Mouse (Mus musculus) activated CD4-positive, CD25-positive, alpha-beta regulatory T cell, adult 4 months (primary cell): Measurements from ENCODE around the gene Fgfr3. TPM values are rescaled to one million over a fixed set of nuclear protein-coding genes. Genes with fewer than 3 reads are reported as not detected.

ENCODE experiments used
- ATAC-seq: one replicate; pipeline ENCODE4 v1.8.0; 2017
- polyA plus RNA-seq, 2 experiments: library from polyadenylated mRNA; unstranded; fragments of 100-300 nt; shearing (Covaris generic); gene quantifications; one replicate each; pipeline ENCODE4 v1.2.1; 2017

Gene Fgfr3
- under 1 TPM in 1 of 2 experiments, not detected in 1; 0.11 TPM for polyA plus RNA-seq

- ATAC-seq = peak; percentile 36
Measured at GRCm38 (mm10) chr5:33721541-33722265, at the start of gene Fgfr3. Gene Fgfr3 (plus strand): TSS chr5:33721674.

- no peak for ATAC-seq
Measured at GRCm38 (mm10) chr5:33674439-33674838, 47.0 kb upstream of the Fgfr3 start.

GRCm38 (mm10) chr5:33675964-33676363, 45.5 kb upstream of the Fgfr3 start:
- no peak for ATAC-seq

- no peak for ATAC-seq
Measured at GRCm38 (mm10) chr5:33678244-33678643, 43.2 kb upstream of the Fgfr3 start.

- no peak for ATAC-seq
Measured at GRCm38 (mm10) chr5:33681044-33681443, 40.4 kb upstream of the Fgfr3 start.

- peak; percentile 72 for ATAC-seq
Measured at GRCm38 (mm10) chr5:33681611-33682388, 39.7 kb upstream of the Fgfr3 start.

GRCm38 (mm10) chr5:33682963-33683362, 38.5 kb upstream of the Fgfr3 start:
- no peak for ATAC-seq

- ATAC-seq = no peak
Measured at GRCm38 (mm10) chr5:33683897-33684652, 37.4 kb upstream of the Fgfr3 start.

GRCm38 (mm10) chr5:33684932-33685331, 36.5 kb upstream of the Fgfr3 start:
- no peak for ATAC-seq

- ATAC-seq = no peak
Measured at GRCm38 (mm10) chr5:33687142-33687541, 34.3 kb upstream of the Fgfr3 start.

GRCm38 (mm10) chr5:33688278-33689220, 32.9 kb upstream of the Fgfr3 start:
- no peak for ATAC-seq

- ATAC-seq = no peak
Measured at GRCm38 (mm10) chr5:33689221-33689844, 32.1 kb upstream of the Fgfr3 start.

GRCm38 (mm10) chr5:33689852-33690645, 31.4 kb upstream of the Fgfr3 start:
- no peak for ATAC-seq

GRCm38 (mm10) chr5:33692393-33692792, 29.1 kb upstream of the Fgfr3 start:
- no peak for ATAC-seq

GRCm38 (mm10) chr5:33694461-33694847, 27.0 kb upstream of the Fgfr3 start:
- no peak for ATAC-seq

GRCm38 (mm10) chr5:33694848-33695717, 26.4 kb upstream of the Fgfr3 start:
- no peak for ATAC-seq

GRCm38 (mm10) chr5:33695718-33696121, 25.8 kb upstream of the Fgfr3 start:
- no peak for ATAC-seq

GRCm38 (mm10) chr5:33696430-33696829, 25.0 kb upstream of the Fgfr3 start:
- no peak for ATAC-seq

- ATAC-seq = no peak
Measured at GRCm38 (mm10) chr5:33697534-33697933, 23.9 kb upstream of the Fgfr3 start.
